In the genomic region with DNA sequence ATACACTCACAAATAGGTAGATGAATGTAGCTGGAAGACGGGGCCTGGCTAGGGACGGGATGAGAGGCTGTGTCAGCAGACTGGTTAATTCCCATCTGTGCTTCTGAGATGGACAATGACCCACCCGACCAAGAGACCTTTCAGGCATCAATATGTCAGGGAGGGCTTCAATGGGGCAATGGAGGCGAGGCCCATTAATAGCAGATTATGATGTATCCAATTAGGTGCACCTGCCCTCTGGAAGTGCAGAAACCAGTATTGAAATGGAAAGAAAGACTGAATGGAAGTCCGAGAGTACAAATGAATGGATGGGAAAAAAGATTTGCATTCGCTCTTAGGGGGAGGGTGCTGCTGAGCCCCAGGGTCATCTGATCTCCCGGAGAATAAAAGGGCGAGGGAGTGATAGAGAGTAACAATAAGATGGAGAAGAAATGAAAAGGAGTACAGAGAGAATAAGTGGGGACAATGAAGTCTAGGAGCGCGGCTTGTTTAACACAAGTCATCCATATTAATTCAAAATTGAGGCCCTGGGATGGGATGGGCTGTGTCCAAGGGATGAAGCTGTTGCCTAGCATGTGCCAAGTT, we compare ENCODE assay signal across 22 mouse cellular contexts. TPM values are rescaled to one million over a fixed set of nuclear protein-coding genes. Genes with fewer than 3 reads are reported as not detected.
DNase-seq lines count a peak whose midpoint lies in the region; ATAC-seq and TF ChIP-seq lines count a peak whose summit lies in the region.
"Had no signal": no experiment of that assay in that cellular context is flagged by ENCODE, and none has a peak within 500 bp of the region (broad histone marks: within the 10 kb centered on the region; RNA-seq: fewer than 3 reads in every experiment).

No protein-coding gene starts in this region.

- H3K4me1 ChIP-seq in midbrain, embryonic 10.5 days: peaks cover 76% of the 10 kb centered on the region
- no peaks in the 10 kb centered on the region for H3K4me1 ChIP-seq in midbrain, postnatal 0 days (ENCODE audit: insufficient read depth, low read length)
- H3K4me1 ChIP-seq in forebrain, embryonic 11.5 days (replicated peaks; ENCODE audit: control insufficient read depth, insufficient read depth, low read length): peaks cover 47% of the 10 kb centered on the region
- peaks cover 48% of the 10 kb centered on the region for H3K4me1 ChIP-seq in limb, embryonic 10.5 days
- H3K4me1 ChIP-seq: embryonic facial prominence, embryonic 15.5 days had no signal

- peak; percentile 47 for DNase-seq in midbrain, embryonic 10.5 days (ENCODE audit: low spot score)
- DNase-seq in midbrain, postnatal 0 days (ENCODE audit: low spot score): no peak
- peak; percentile 63 for DNase-seq in embryo, embryonic 10.5 days (ENCODE audit: low spot score)
- DNase-seq in forebrain, embryonic 11.5 days (ENCODE audit: low spot score): no peak
- DNase-seq in limb, embryonic 10.5 days (ENCODE audit: low spot score): no peak
- DNase-seq in adrenal gland, adult 18-20 months (ENCODE audit: low spot score in 2 of 2): no peak
- DNase-seq in heart, postnatal 36 days: no peak
- DNase-seq: adrenal gland, adult 8-10 months; cerebellum, adult 9-10 months; gastrocnemius, adult 2 months; kidney, adult 18-20 months; layer of hippocampus, postnatal 36 days; right cerebral cortex, postnatal 4 days had no signal

- TF ChIP-seq CTCF in midbrain, postnatal 0 days (IDR thresholded peaks at IDR 0.05): no peak

- no peak overlapping the region for H3K4me2 ChIP-seq in midbrain, postnatal 0 days (ENCODE audit: low read depth, low read length, poor library complexity, severe bottlenecking)
- no peak overlapping the region for H3K4me2 ChIP-seq in forebrain, embryonic 11.5 days (ENCODE audit: low read depth, low read length, severe bottlenecking)
- H3K4me2 ChIP-seq: embryonic facial prominence, embryonic 15.5 days; limb, embryonic 15.5 days had no signal

- peaks cover 27% of the 10 kb centered on the region for H3K27me3 ChIP-seq in midbrain, embryonic 10.5 days (ENCODE audit: low read depth, poor library complexity, severe bottlenecking)
- H3K27me3 ChIP-seq in midbrain, postnatal 0 days (ENCODE audit: insufficient read depth, low read length): no peaks in the 10 kb centered on the region
- no peaks in the 10 kb centered on the region for H3K27me3 ChIP-seq in forebrain, embryonic 11.5 days (ENCODE audit: control insufficient read depth, insufficient read depth, low read length)
- H3K27me3 ChIP-seq in limb, embryonic 10.5 days (ENCODE audit: low read depth, poor library complexity, severe bottlenecking): no peaks in the 10 kb centered on the region
- H3K27me3 ChIP-seq: embryonic facial prominence, embryonic 15.5 days; limb, embryonic 15.5 days had no signal

- intact Hi-C loops in heart, postnatal 36 days (cut with DNase I): no loop called here

- peak overlapping the region; percentile 81 for H3K27ac ChIP-seq in midbrain, embryonic 10.5 days (replicated peaks)
- H3K27ac ChIP-seq in midbrain, postnatal 0 days (ENCODE audit: low read depth, low read length): no peak overlapping the region
- peak overlapping the region; percentile 74 for H3K27ac ChIP-seq in forebrain, embryonic 11.5 days (ENCODE audit: low read depth, low read length)
- H3K27ac ChIP-seq in limb, embryonic 10.5 days: peak overlapping the region; percentile 15; the same call in 1 of the 2 replicates
- H3K27ac ChIP-seq: embryonic facial prominence, embryonic 15.5 days; gastrocnemius, adult 2 months; heart, embryonic 10.5 days; kidney, postnatal 0 days; limb, embryonic 15.5 days; stomach, postnatal 0 days had no signal

- no peak for ATAC-seq in midbrain, postnatal 0 days (ENCODE audit: low FRiP score)
- ATAC-seq in forebrain, embryonic 11.5 days (replicated peaks; ENCODE audit: low FRiP score): peak; percentile 43
- ATAC-seq: lung, postnatal 0 days had no signal

- no peak overlapping the region for H3K9ac ChIP-seq in midbrain, postnatal 0 days (replicated peaks; ENCODE audit: low read length, poor library complexity, severe bottlenecking)
- no peak overlapping the region; the same call in 1 of the 2 replicates for H3K9ac ChIP-seq in forebrain, embryonic 11.5 days (ENCODE audit: low read length)
- H3K9ac ChIP-seq: embryonic facial prominence, embryonic 15.5 days; limb, embryonic 15.5 days had no signal

- H3K36me3 ChIP-seq in midbrain, embryonic 10.5 days: peaks cover 68% of the 10 kb centered on the region
- peaks cover 58% of the 10 kb centered on the region for H3K36me3 ChIP-seq in midbrain, postnatal 0 days (ENCODE audit: insufficient read depth, low read length)
- no peaks in the 10 kb centered on the region; the same call in 1 of the 2 replicates for H3K36me3 ChIP-seq in forebrain, embryonic 11.5 days (ENCODE audit: control insufficient read depth, insufficient read depth, low read length)
- peaks cover 91% of the 10 kb centered on the region for H3K36me3 ChIP-seq in limb, embryonic 10.5 days

- no peak overlapping the region for H3K4me3 ChIP-seq in midbrain, embryonic 10.5 days
- no peak overlapping the region for H3K4me3 ChIP-seq in midbrain, postnatal 0 days (ENCODE audit: low read depth, low read length)
- no peak overlapping the region for H3K4me3 ChIP-seq in forebrain, embryonic 11.5 days (ENCODE audit: low read depth, low read length)
- no peak overlapping the region for H3K4me3 ChIP-seq in limb, embryonic 10.5 days
- H3K4me3 ChIP-seq: embryonic facial prominence, embryonic 15.5 days; gastrocnemius, adult 2 months; heart, embryonic 10.5 days; limb, embryonic 15.5 days had no signal

- no peaks in the 10 kb centered on the region for H3K9me3 ChIP-seq in midbrain, embryonic 10.5 days (replicated peaks)
- H3K9me3 ChIP-seq in midbrain, postnatal 0 days (ENCODE audit: low read length): no peaks in the 10 kb centered on the region
- H3K9me3 ChIP-seq in forebrain, embryonic 11.5 days (ENCODE audit: control insufficient read depth, low read length): no peaks in the 10 kb centered on the region
- no peaks in the 10 kb centered on the region for H3K9me3 ChIP-seq in limb, embryonic 10.5 days (replicated peaks)
- H3K9me3 ChIP-seq: embryonic facial prominence, embryonic 15.5 days; heart, embryonic 10.5 days; limb, embryonic 15.5 days had no signal

- 33% methylated on average over 10 of the region's 10 CpGs for WGBS in midbrain, embryonic 10.5 days
- WGBS in midbrain, postnatal 0 days: 38% methylated on average over 10 of the region's 10 CpGs
- 21% methylated on average over 10 of the region's 10 CpGs for WGBS in forebrain, embryonic 11.5 days
- 88% methylated on average over 10 of the region's 10 CpGs for WGBS in limb, embryonic 10.5 days

RNA-seq across cellular contexts. Expression of a gene that starts 39.9 kb away (rescaled TPM):
- 0.53 and 0.89 TPM in 2 replicates for polyA plus RNA-seq in midbrain, embryonic 10.5 days (2016; fragmentation: Nextera tagmentation; extraction: Ambion mirVana)
- 1.3 and 1.9 TPM in 2 replicates for total RNA-seq in midbrain, postnatal 0 days (2014; rRNA removed)
- 0.94 and 1.5 TPM in 2 replicates for polyA plus RNA-seq in midbrain, postnatal 0 days (2015; fragmentation: Nextera tagmentation; extraction: Ambion mirVana)
- polyA plus RNA-seq in forebrain, embryonic 11.5 days (2014; fragmentation: Nextera tagmentation; extraction: Ambion mirVana): 0.97 and 1.2 TPM in 2 replicates
- polyA plus RNA-seq in limb, embryonic 10.5 days (2016; fragmentation: Nextera tagmentation; extraction: Ambion mirVana): 0.69 and 0.74 TPM in 2 replicates
- total RNA-seq in adrenal gland, adult 18-20 months (2021): 1 to 10 TPM; 4.0 to 5.7 TPM
- total RNA-seq in heart, postnatal 36 days (2021): under 1 TPM; 0.05 to 0.14 TPM
- total RNA-seq: common myeloid progenitor, adult 5-6 weeks; gastrocnemius, adult 2 months; layer of hippocampus, postnatal 36 days; monocyte, adult 5-6 weeks had no signal
- polyA plus RNA-seq: gonadal fat pad, adult 2 months had no signal

Comparison
In these comparisons a context has a peak if more than half of its experiments do, and no peak if none do; other contexts are left out.
1. DNase-seq: peak in midbrain, embryonic 10.5 days (single experiment) and embryo, embryonic 10.5 days (single experiment); none in midbrain, postnatal 0 days (single experiment), forebrain, embryonic 11.5 days (single experiment), limb, embryonic 10.5 days (single experiment), adrenal gland, adult 18-20 months (0 of 2) and heart, postnatal 36 days (0 of 2).